Mouse (Mus musculus) spleen, postnatal 0 days (tissue): ENCODE measurements around the gene Khdrbs2. TPM values are rescaled to one million over a fixed set of nuclear protein-coding genes. Genes with fewer than 3 reads are reported as not detected.

Source experiments
- polyA plus RNA-seq: library from polyadenylated mRNA; unstranded; fragments of >200 nt; fragmentation: Nextera tagmentation; extraction: Ambion mirVana; gene quantifications from 2 replicates; pipeline ENCODE4 v1.2.1, GENCODE M21; 2015

The Khdrbs2 gene
- polyA plus RNA-seq = 0.17 and 0.20 TPM in 2 replicates

GRCm38 (mm10) chr1:32172506-32173239, at the start of gene Khdrbs2:
Khdrbs2 (plus strand) TSS chr1:32172714.

GRCm38 (mm10) chr1:32547194-32547593, 374.7 kb downstream of the Khdrbs2 start, which contains the start of gene Gm5415:
Gm5415 (minus strand) TSS chr1:32547294.

